Mouse (Mus musculus) brain, adult 2 months (tissue): Measurements from ENCODE around the gene Ube4b.

ENCODE experiments used
- DNase-seq: peaks from one replicate; pipeline ENCODE4 v3.0.0; 2011; ENCODE audit warnings: low read depth, low spot score

Ube4b gene

DNA sequence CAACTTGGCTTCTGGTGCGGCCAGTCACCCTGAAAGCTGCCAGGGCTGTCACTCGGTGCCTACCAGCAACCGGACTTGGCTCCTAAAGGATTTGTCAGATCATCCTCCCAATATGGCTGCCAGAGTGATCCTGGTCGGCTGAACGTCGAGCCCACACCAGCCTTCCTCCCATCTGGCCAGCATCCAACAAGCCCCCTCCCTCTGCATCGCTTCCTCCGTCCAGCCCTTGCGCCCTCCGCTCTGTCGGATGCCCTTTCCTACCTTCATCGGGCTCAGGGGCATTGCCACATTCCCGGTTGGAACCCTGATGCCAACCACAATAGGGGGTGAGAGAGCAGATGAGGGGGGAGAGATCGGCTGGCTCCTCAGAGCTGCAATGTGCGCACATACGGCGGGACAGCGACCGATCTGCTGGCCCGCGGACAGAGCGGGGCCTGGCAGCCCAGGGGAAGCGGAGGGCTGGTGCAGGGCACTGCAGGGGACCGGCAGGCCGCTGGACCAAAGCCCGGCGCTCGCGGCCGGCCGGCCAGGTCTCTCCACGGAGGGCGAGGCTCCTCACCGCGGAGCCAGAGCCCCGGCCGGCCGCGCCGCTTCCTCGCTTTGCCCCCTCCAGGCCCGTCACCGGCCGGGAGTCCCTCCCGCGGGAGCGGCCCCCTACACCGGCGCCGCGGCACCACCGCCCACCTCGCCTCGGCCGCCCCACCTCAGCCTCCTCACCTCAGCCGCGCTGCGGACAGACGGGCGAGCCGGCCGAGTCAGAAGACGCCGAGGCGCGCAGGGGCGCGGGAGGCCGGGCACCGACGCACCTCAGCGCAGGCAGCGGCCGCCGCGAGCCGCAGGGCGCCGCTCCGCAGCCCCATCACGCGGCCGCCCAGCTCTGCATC, 119.6 kb downstream of the Ube4b start:
- DNase-seq, result peak; percentile 97

DNA sequence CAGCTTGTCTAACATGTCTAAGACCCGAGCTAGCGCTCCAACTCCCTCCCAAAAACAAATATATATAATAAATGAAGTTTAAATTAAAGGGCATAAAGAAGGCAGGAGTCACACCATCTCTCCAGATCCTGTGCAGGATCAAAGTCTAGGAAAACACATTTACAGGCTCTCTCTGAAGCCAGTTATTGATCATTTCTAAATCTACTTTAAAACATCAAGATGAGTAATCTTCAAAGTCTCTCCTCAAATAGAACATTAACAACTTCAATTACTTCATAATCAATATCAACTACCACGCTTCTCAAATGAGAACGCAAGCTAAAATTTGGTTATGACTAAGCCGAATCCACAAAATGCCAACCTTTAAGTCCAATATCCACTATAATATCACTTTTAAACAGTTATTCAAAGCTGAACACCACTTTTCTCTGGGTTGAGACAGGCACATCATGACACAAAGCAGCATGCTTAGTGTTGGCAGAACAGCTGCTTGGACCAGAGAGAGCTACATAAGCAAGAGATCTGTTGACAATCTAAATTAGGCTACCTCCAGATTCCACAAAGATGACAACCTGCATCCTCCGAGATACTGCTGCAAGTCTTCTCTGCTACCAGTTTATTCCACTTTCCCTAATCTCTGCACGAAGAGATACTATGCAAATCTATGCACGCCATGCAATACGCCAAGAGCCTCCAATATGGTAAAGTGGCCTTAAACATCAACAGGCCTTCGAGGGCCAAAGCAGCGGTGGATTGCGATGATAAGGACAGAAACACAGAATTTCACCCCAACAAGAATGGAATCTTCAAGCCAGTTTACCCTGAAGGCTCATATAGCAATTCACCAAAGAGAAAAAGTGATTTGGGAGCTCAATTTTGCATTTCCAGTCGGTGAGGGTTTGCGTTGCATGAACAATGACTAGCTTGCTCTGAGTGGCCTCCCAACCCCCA, 120.5 kb downstream of the Ube4b start:
- DNase-seq, result peak; percentile 69

DNA sequence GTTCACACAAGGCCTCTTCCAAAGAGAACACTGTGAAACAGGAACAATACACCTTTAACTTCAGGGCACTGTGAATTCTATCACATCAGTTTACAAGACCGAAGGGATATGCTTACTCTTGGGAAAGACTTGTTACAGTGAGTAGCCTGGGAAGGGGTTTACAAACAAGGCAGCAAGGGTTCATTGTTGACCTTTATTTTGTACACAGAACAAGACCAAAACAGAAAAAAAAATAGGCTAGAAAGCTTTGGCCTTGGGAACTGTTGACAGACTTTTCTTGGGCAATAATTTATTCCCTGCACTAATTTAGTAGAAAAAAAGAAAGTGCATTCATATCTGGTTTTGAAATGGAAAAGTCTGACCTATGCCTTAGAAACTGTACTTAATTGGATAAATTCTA, 122.1 kb downstream of the Ube4b start:
- DNase-seq, result no peak

DNA sequence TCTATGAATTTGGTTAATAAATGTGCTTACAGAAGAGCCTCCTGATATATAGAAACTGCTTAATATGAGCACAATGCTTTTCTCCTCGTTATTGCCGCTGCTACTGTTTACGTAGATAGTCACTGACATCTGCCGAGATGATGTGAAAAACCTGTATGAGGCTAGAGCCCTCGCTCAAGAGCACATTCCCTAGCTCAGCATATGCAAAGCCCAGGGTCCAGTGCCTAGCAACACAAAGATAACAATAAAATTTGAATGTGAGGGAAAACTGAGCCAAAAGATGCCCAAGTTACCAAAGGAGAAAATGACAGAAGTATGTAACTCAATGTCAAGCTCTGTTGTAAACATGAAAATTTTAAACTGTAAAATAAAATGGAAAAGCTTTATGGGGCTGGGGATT, 123.0 kb downstream of the Ube4b start:
- no peak for DNase-seq

DNA sequence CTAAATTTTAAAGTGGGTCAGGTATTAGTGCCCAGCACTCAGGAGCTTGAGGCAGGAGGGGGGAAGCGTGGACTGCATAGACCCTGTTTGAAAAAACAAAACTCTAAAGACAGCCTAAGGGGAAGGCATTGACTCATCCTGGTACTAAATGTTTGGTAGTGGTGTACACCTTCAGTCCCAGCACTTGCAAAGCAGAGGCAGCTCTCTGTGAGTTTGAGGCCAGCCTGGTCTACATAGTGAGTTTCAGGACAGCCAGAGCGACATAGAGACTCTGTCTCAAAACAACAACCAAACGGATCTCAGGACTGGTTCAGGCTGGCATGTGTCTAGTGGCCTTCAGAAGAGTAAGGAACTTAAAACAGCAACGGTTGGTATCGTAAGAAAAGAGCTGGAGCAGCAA, 123.8 kb downstream of the Ube4b start:
- DNase-seq, result no peak

DNA sequence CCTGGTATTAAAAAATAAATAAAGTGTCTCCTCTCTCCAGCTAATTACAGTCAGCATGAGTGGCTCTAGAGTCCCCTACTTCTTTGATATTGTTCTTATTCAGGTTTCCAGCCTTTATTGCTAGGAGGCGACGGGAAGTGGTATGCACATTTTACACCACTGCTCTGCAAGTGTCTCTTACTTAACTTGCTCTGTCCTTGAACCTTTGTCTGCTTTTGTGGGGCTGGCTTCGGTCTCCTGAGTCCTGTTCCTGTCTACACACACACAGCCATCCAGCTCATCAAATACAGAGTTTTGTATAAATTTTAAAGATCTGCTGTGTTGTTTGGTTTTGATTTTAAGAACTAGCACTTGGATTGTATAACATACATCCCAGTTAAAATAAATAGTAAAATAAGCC, 124.4 kb downstream of the Ube4b start:
- DNase-seq, result no peak

GRCm38 (mm10) chr4:149296501-149296900, 130.0 kb downstream of the Ube4b start:
- DNase-seq, result no peak

GRCm38 (mm10) chr4:149292984-149293383, 133.6 kb downstream of the Ube4b start:
- peak; percentile 81 for DNase-seq

DNA sequence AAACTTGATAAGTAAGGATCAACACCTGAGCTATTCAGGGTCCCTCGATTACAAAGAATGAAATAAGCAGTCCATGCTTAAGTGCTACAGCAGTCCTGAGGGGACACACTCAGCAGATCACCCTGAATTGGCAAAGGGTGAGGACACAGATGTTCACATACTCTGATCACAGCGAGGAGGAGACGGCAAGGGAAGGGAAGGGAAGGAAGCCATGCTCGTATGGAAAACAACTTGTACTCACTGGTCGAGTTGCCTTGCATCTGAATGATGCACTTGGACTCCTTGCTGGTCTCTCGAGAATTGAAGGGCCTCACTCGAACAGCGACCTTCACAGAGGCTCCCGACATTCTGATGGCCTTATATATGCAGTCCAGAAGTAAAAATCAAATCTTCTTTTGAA, 135.5 kb downstream of the Ube4b start:
- no peak for DNase-seq

- no peak for DNase-seq
These were observed 136.3 kb downstream of the Ube4b start for GRCm38 (mm10) chr4:149290157-149290750.

DNA sequence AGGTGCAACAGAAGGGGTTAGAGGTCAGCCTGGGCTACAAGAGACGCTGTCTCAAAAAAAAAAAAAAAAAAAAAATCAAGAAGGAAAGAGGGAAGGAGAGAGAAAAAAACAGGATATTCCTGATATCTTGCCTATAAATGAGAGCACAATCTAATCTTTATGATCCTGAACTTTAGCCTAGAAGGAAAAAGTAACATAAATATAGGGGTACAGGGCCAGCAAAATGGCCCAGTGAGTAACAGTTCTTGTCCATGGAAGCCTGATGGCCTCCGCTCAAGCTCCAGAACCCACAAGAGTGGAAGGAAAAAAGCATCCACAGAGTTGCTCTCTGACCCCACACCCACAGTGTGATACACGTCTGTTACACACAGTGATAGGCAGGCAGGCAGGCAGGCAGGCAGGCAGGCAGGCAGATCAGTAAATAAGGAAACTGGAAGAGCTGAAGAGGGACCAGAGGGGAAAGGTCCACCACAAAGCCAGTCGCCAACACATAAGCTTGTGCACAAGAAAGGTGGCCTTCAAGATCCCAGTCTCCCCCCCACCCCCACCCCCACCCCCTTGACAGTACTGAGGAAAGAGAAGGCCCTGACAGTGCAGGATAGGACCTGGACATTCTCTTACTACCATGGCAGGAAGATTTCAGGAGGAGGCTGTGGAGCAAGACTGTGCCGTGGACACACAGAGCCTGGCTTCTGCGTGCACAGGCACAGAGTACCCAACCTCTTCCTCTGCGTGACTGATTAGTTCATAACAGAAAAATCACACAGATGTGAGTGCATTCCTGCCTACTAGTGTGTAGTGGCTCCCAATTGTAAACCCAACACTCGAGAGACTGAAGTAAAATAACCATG, 140.0 kb downstream of the Ube4b start:
- DNase-seq, result no peak

DNA sequence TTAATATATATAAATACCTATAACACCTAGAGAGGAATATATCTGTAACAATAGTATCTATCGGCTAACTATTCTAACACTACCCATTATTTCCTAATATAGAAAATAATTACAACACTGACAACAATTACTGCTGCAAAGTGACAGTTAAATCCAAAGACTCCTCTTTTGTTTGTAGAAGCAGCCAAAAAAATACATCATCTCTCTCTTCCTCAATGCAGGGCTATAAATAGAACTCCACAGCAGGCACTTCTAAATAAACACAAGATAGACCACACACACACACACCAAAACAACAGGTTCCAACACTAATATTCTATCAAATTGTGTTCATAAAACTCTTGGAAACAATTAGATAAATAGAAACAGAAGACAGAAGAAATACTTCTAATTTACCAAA, 140.9 kb downstream of the Ube4b start:
- no peak for DNase-seq

DNA sequence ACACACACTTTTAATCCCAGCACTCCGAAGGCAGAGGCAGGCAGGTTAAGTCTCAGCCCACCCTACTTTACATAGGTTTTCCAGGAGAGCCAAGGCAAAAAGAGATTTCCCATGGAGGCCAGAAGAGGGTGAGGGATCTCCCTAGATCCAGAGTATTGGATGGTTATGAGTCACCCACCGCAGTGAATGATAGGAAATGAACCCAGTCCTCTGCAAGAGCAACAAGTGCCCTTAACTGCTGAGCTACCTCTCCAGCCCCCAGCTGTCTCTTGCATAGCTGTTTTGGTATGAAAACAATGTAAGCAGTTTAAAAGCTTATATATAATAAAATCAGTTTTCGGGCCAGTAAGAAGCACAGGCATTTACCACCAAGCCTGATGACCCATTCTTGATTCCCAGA, 143.5 kb downstream of the Ube4b start:
- DNase-seq, result no peak

DNA sequence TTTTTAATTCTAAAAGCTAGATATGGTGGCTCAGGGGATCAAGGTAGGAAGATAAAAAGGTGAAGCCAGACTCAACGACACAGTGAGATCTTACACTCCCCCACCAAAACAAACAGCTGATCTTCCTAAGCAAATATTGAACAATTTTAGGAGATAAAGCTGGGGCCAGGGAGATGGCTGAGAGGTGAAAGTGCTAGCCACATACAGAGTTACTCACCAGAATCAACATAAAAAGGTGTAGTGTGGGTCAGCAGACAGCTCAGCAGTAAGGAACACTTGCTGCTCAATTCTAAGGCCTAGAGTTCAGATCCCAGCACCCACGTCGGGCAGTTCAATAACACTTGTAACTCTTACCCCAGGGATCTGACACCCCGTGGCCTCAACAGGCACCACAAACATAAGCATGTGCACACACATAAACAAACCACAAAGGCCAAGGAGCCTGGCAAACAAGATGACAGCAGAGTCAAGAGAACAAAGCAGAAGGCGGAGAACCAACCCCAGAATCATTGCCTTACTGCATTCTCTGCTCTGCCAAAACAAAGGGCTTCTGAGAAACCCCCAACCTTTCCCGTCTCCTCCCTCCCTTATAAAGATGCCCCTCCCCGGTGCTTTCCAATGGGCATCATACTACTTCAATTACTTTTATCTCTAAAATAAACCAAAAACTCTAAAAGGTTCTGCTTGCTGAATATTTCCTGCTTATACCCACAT, 144.4 kb downstream of the Ube4b start:
- DNase-seq, result no peak
